Mouse (Mus musculus) heart, embryonic 12.5 days (tissue): ENCODE results near the gene Cadm1. TPM values are rescaled to one million over a fixed set of nuclear protein-coding genes. Genes with fewer than 3 reads are reported as not detected.

ENCODE experiments used
- ATAC-seq: fragments of 200-750 bp; cut with Nextera tagmentation; 2 replicates; pipeline ENCODE4 v1.8.0; 2017; ENCODE audit warnings: moderate TSS enrichment, moderate library complexity; ENCODE audit not compliant: insufficient number of reproducible peaks, low FRiP score
- H3K27ac ChIP-seq: fragments of 300-500 bp; sonication (generic); 2 replicates; pipeline ENCODE4 v1.5.1; 2016; ENCODE audit warnings: mild to moderate bottlenecking, moderate library complexity; ENCODE audit not compliant: poor library complexity, severe bottlenecking
- H3K27me3 ChIP-seq: fragments of 300-500 bp; sonication (generic); replicated peaks from 2 replicates; pipeline ENCODE4 v1.6.1; 2016; ENCODE audit warnings: mild to moderate bottlenecking, moderate library complexity
- H3K36me3 ChIP-seq: fragments of 300-500 bp; sonication (generic); 2 replicates; pipeline ENCODE4 v1.6.1; 2016; ENCODE audit warnings: mild to moderate bottlenecking, moderate library complexity
- H3K4me1 ChIP-seq: fragments of 300-500 bp; sonication (generic); replicated peaks from 2 replicates; pipeline ENCODE4 v1.6.1; 2016; ENCODE audit warnings: mild to moderate bottlenecking
- H3K4me2 ChIP-seq: fragments of 300-500 bp; sonication (generic); 2 replicates; pipeline ENCODE4 v1.6.1; 2016; ENCODE audit warnings: mild to moderate bottlenecking, moderate library complexity
- H3K4me3 ChIP-seq: fragments of 300-500 bp; sonication (generic); 2 replicates; pipeline ENCODE4 v1.5.1; 2016; ENCODE audit warnings: mild to moderate bottlenecking
- H3K9ac ChIP-seq: fragments of 300-500 bp; sonication (generic); 2 replicates; pipeline ENCODE4 v1.6.1; 2016; ENCODE audit warnings: mild to moderate bottlenecking, moderate library complexity
- H3K9me3 ChIP-seq: fragments of 300-500 bp; sonication (generic); replicated peaks from 2 replicates; pipeline ENCODE4 v1.6.1; 2016; ENCODE audit warnings: mild to moderate bottlenecking, moderate library complexity
- WGBS: fragments of 180-500 bp; shearing (Covaris S2); methylation state at CpG from one replicate; pipeline ENCODE4 v1.1.7; 2016; 5-methylcytosine and 5-hydroxymethylcytosine counted together
- polyA plus RNA-seq: library from polyadenylated mRNA; unstranded; fragments of >200 nt; fragmentation: Nextera tagmentation; extraction: Ambion mirVana; gene quantifications from 2 replicates; pipeline ENCODE4 v1.2.1, GENCODE M21; 2016

Gene Cadm1
- polyA plus RNA-seq, 1 experiment from 2014 or later: 18.7 TPM

DNA sequence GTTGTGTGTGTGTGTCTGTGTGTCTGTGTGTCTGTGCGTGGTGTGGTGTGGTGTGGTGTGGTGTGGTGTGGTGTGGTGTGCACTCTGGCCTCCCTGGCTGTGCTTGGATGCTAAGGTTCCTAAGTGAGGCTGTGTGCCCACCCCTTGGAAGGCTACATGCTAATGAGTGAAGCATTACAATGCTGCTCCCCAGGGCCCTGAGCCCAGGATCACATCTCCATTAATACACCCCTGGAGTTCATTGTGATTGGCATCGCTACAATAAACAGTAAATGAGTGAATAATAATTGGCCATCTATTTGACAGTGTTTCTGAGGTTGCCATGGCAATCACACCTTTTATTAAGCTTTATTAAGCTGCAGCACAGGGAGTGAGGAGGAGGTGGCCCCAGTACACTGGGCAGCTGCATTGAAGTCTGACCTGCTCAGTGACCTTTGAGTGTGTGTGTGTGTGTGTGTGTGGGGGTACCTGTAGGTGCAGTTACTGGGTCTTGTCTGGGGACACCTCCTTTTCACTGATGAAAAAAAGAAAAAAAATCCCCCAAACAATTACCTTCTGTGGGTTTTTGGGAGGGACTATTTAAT, 374.5 kb downstream of the Cadm1 start:
- ATAC-seq: no peak
- H3K36me3 ChIP-seq: no peaks in the 10 kb centered on the region
- no peaks in the 10 kb centered on the region for H3K9me3 ChIP-seq
- H3K9ac ChIP-seq: no peak overlapping the region
- 71% methylated on average over 2 of the region's 2 CpGs for WGBS
- H3K4me1 ChIP-seq: no peaks in the 10 kb centered on the region
- no peak overlapping the region for H3K4me2 ChIP-seq
- H3K27me3 ChIP-seq: peaks cover 12% of the 10 kb centered on the region
- no peak overlapping the region for H3K4me3 ChIP-seq
- H3K27ac ChIP-seq: no peak overlapping the region

DNA sequence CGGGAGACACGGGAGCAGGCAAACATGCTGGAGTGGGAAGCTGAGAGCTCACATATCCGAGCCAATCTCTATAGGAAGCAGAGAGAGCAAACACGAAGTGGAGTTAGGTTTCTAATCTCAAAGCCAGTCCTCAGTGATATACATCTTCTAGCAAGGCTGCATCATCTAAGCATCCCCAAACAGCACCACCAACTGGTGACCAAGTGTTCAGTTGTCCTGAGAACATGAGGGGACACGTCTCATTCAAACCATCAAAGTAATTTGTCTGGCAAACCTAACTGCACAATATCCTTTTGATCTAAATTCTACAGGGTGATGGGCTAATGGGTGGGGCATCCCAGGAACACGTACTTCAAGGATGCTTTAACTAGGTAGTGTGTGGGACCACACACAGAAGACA, 376.5 kb downstream of the Cadm1 start:
- peaks cover 12% of the 10 kb centered on the region for H3K27me3 ChIP-seq
- H3K27ac ChIP-seq: no peak overlapping the region
- H3K36me3 ChIP-seq: no peaks in the 10 kb centered on the region
- no peaks in the 10 kb centered on the region for H3K9me3 ChIP-seq
- H3K4me3 ChIP-seq: no peak overlapping the region
- no peak overlapping the region for H3K9ac ChIP-seq
- ATAC-seq: no peak
- 58% methylated on average over 6 of the region's 6 CpGs for WGBS
- H3K4me2 ChIP-seq: no peak overlapping the region
- H3K4me1 ChIP-seq: no peaks in the 10 kb centered on the region
